Mouse (Mus musculus) brown adipose tissue, adult 24 weeks (tissue): ENCODE data around the gene Fancd2. TPM values are rescaled to one million over a fixed set of nuclear protein-coding genes. Genes with fewer than 3 reads are reported as not detected.

Experiments
- H3K27ac ChIP-seq: fragments of 200-500 bp; replicated peaks from 2 replicates; pipeline ENCODE4 v1.5.1; 2012; ENCODE audit warnings: low read depth, mild to moderate bottlenecking, low read length
- H3K4me1 ChIP-seq: fragments of 200-500 bp; 2 replicates; pipeline ENCODE4 v1.6.1; 2012; ENCODE audit warnings: low read length, mixed read lengths; ENCODE audit not compliant: control insufficient read depth, insufficient read depth, insufficient read length
- H3K4me3 ChIP-seq: fragments of 200-500 bp; 2 replicates; pipeline ENCODE4 v1.5.1; 2012; ENCODE audit warnings: low read depth, mild to moderate bottlenecking, low read length, moderate library complexity; ENCODE audit not compliant: insufficient read depth
- polyA plus RNA-seq: library from polyadenylated mRNA; stranded (reverse); fragments of >200 nt; gene quantifications from 2 replicates; pipeline ENCODE4 v1.2.4, GENCODE M21; 2012; ENCODE audit not compliant: missing spikeins, insufficient read depth, insufficient read length

Gene Fancd2
- 0.48 TPM in 1 of 2 replicates, not detected in the other for polyA plus RNA-seq

- Histone ChIP-seq H3K4me3 (peak within 1 kb of the TSS; percentile 83), H3K4me1 (no peaks in the 10 kb centered on the region), H3K27ac (peak within 1 kb of the TSS; percentile 86)
Measured at GRCm38 (mm10) chr6:113530932-113531839, at the start of gene Fancd2, which contains the start of gene Emc3. Gene Fancd2 (plus strand): TSS chr6:113531682. Gene Emc3 (minus strand): TSS chr6:113531652.

GRCm38 (mm10) chr6:113482477-113483099 lies 48.9 kb upstream of the Fancd2 start:
- Histone ChIP-seq H3K27ac (peak overlapping the region; percentile 39), H3K4me3 (peak overlapping the region; percentile 75), H3K4me1 (peaks cover 16% of the 10 kb centered on the region)

GRCm38 (mm10) chr6:113483100-113483615 lies 48.3 kb upstream of the Fancd2 start, which contains the start of gene Creld1:
Gene Creld1 (plus strand): TSS chr6:113483297.
- peaks cover 18% of the 10 kb centered on the region for H3K4me1 ChIP-seq
- H3K27ac ChIP-seq: peak within 1 kb of the TSS; percentile 78
- H3K4me3 ChIP-seq: peak within 1 kb of the TSS; percentile 75

GRCm38 (mm10) chr6:113483729-113484128 lies 47.8 kb upstream of the Fancd2 start:
- H3K27ac ChIP-seq: peak overlapping the region; percentile 78
- H3K4me3 ChIP-seq: peak overlapping the region; percentile 65
- peaks cover 18% of the 10 kb centered on the region for H3K4me1 ChIP-seq

- H3K27ac ChIP-seq: peak overlapping the region; percentile 70
- peaks cover 13% of the 10 kb centered on the region for H3K4me1 ChIP-seq
- no peak overlapping the region for H3K4me3 ChIP-seq
Measured at GRCm38 (mm10) chr6:113487125-113487576, 44.3 kb upstream of the Fancd2 start.

GRCm38 (mm10) chr6:113489410-113489809 lies 42.1 kb upstream of the Fancd2 start:
- peaks cover 8% of the 10 kb centered on the region; the same call in 1 of the 2 replicates for H3K4me1 ChIP-seq
- H3K4me3 ChIP-seq: no peak overlapping the region
- H3K27ac ChIP-seq: no peak overlapping the region

GRCm38 (mm10) chr6:113492101-113492864 lies 39.2 kb upstream of the Fancd2 start:
- H3K27ac ChIP-seq: no peak overlapping the region
- no peak overlapping the region for H3K4me3 ChIP-seq
- H3K4me1 ChIP-seq: peaks cover 5% of the 10 kb centered on the region

- no peaks in the 10 kb centered on the region; the same call in 1 of the 2 replicates for H3K4me1 ChIP-seq
- H3K27ac ChIP-seq: peak overlapping the region; percentile 47; the same call in 1 of the 2 replicates
- H3K4me3 ChIP-seq: peak overlapping the region; percentile 69
Measured at GRCm38 (mm10) chr6:113494258-113494788, 37.2 kb upstream of the Fancd2 start.

- H3K4me3 ChIP-seq: peak overlapping the region; percentile 69
- H3K27ac ChIP-seq: no peak overlapping the region
- no peaks in the 10 kb centered on the region; the same call in 1 of the 2 replicates for H3K4me1 ChIP-seq
Measured at GRCm38 (mm10) chr6:113495071-113495675, 36.3 kb upstream of the Fancd2 start.

- no peak overlapping the region for H3K27ac ChIP-seq
- no peaks in the 10 kb centered on the region; the same call in 1 of the 2 replicates for H3K4me1 ChIP-seq
- H3K4me3 ChIP-seq: no peak overlapping the region
Measured at GRCm38 (mm10) chr6:113499346-113499745, 32.1 kb upstream of the Fancd2 start.

GRCm38 (mm10) chr6:113501388-113502084 lies 29.9 kb upstream of the Fancd2 start, which contains the start of gene Prrt3:
Gene Prrt3 (minus strand): TSS chr6:113501931.
- H3K4me1 ChIP-seq: no peaks in the 10 kb centered on the region
- no peak within 1 kb of the TSS for H3K4me3 ChIP-seq
- H3K27ac ChIP-seq: no peak within 1 kb of the TSS

GRCm38 (mm10) chr6:113502801-113503200 lies 28.7 kb upstream of the Fancd2 start:
- Histone ChIP-seq H3K4me3 (no peak overlapping the region), H3K4me1 (no peaks in the 10 kb centered on the region), H3K27ac (no peak overlapping the region)

GRCm38 (mm10) chr6:113505689-113506088 lies 25.8 kb upstream of the Fancd2 start:
- Histone ChIP-seq H3K27ac (no peak overlapping the region), H3K4me3 (no peak overlapping the region), H3K4me1 (peaks cover 6% of the 10 kb centered on the region; the same call in 1 of the 2 replicates)
